Mouse (Mus musculus) megakaryocyte, embryonic 14.5 days (primary cell): ENCODE measurements at regions not wholly inside any gene's neighbourhood (a gene's known extent, or its start where the extent isn't known, plus 50 kb on each side); places are given as distances from the start of the nearest gene placed in this dataset.

ENCODE experiments used
- FLI1 ChIP-seq: IDR thresholded peaks from 2 replicates; pipeline ENCODE4 v1.6.1; 2012; ENCODE audit warnings: low read length, inconsistent platforms, mixed read lengths
- GATA1 ChIP-seq: IDR thresholded peaks from 3 replicates; pipeline ENCODE4 v1.6.1; 2012; ENCODE audit warnings: mixed read lengths, low read length, inconsistent platforms, borderline replicate concordance

DNA sequence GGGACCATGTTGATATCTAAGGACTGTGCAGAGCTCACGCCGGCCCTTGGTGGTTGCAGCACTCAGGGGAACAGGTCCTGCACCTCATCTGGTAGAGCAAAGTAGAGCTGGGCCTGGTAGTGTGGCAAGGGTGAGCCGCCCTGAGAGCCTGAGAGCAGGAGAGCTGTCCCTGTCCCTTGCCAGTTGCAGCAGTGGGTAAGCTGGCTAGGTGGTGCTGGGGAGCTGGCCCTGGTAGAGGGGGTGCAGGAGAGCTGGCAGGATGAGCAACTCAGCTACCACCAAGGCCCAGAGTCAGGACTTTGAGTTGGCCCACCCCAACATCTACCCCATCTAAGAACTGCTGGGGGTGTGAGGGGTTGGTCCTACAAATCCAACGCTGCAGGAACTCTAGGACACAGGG, 52.1 kb upstream of the Csf1 start:
- no peak for TF ChIP-seq GATA1
- no peak for TF ChIP-seq FLI1
